Mouse (Mus musculus): ENCODE results near the gene Drc3.
"Not testable (repeated sequence)": the region's sequence is repeated elsewhere in the genome, so short reads cannot be mapped to it uniquely, and the experiment has no call there.

The Drc3 gene

DNA sequence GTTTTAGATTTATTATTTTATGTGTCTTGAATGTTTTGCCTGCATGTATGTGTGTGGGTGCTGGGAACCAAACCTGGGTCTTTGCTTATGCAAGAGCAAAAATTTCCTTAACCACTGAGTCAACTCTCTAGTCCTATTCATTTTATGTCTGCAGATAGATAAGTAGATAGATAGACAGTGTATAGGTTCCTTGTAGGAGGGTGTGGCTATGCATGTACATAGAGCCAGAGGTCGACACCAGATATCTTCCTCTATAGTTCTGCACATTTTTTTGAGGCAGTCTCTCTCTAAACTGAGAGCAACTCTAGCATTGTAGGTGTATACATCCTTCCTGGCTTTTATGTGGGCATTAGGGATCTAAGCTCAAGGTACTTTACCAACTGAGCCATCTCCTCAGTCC is 82.0 kb downstream of the Drc3 start:
- no peak for DNase-seq (ENCODE audit: low read depth, low spot score)
- Histone ChIP-seq H3K27me3 (ENCODE audit: control insufficient read depth, insufficient read depth, low read length, poor library complexity, severe bottlenecking) (no peaks in the 10 kb centered on the region), H3K36me3 (ENCODE audit: control insufficient read depth, insufficient read depth, low read length, poor library complexity, severe bottlenecking) (peaks cover 9% of the 10 kb centered on the region; the same call in 1 of the 2 replicates)

DNA sequence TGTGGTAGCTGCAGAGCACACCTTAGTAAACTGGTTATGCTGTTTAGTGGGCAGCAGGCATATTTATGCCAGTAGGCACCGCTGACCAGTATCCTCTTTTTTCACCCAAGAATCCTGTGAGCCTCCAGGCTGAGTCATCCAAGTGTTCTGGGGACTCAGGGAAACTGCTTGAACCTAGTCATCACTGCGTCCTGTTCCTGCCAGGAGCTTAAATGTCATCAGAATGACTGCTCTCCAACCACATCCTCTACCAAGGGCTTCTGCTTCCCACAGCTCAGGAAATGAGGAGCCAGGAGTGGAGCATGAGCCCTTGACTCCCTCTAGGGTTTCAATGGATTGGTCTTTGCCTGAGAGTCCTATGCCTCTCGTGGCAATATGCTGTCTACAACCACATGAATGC is 83.5 kb downstream of the Drc3 start:
- H3K27me3 ChIP-seq (ENCODE audit: control insufficient read depth, insufficient read depth, low read length, poor library complexity, severe bottlenecking): no peaks in the 10 kb centered on the region
- peaks cover 10% of the 10 kb centered on the region; the same call in 1 of the 2 replicates for H3K36me3 ChIP-seq (ENCODE audit: control insufficient read depth, insufficient read depth, low read length, poor library complexity, severe bottlenecking)
- no peak for DNase-seq (ENCODE audit: low read depth, low spot score)

- H3K36me3 ChIP-seq (ENCODE audit: control insufficient read depth, insufficient read depth, low read length, poor library complexity, severe bottlenecking); H3K27me3 ChIP-seq (ENCODE audit: control insufficient read depth, insufficient read depth, low read length, poor library complexity, severe bottlenecking); DNase-seq (ENCODE audit: low read depth, low spot score): not testable (repeated sequence)
Measured at GRCm38 (mm10) chr11:60439621-60440020, 86.5 kb downstream of the Drc3 start.

DNA sequence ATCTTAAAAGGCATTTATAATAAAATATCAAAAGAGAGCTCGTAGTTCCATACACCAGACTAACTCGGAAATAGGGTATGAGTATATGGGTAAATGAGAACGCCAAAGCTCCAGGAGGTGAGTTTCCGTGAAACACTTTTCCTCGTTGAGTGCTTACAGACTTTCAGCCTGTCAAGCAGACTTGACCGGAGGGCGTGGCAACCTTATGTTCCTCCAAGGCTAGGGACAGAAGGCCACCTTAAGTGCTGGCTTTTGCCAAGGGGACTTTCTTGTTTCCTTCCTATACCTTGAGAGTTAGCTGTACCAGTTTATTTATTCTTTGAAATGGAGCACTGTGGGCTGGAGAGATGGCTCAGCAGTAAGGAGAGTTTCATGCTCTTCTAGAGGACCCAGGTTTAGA is 87.0 kb downstream of the Drc3 start:
- DNase-seq (ENCODE audit: low read depth, low spot score): no peak
- Histone ChIP-seq H3K36me3 (ENCODE audit: control insufficient read depth, insufficient read depth, low read length, poor library complexity, severe bottlenecking) (peaks cover 9% of the 10 kb centered on the region; the same call in 1 of the 2 replicates), H3K27me3 (ENCODE audit: control insufficient read depth, insufficient read depth, low read length, poor library complexity, severe bottlenecking) (no peaks in the 10 kb centered on the region)

DNA sequence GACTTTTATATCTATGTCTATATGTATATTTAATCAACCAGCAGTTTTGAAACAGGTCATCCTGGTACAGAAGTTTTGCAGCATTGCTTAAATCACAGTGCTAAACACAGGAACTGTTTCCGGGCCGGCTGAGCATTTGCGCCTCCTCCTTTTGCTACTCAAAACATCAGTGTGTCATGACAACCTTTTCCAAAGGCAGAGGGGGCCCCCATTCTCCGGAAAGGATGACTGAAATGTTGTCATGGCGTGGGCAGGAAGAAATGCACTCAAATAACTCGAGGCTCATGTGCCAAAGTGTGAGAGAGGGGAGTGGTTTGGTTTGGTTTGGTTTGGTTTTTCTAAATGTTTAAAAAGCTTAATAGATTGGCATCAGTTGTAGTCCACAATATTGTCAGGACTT is 89.8 kb downstream of the Drc3 start:
- peaks cover 3% of the 10 kb centered on the region; the same call in 1 of the 2 replicates for H3K36me3 ChIP-seq (ENCODE audit: control insufficient read depth, insufficient read depth, low read length, poor library complexity, severe bottlenecking)
- H3K27me3 ChIP-seq (ENCODE audit: control insufficient read depth, insufficient read depth, low read length, poor library complexity, severe bottlenecking): no peaks in the 10 kb centered on the region
- no peak for DNase-seq (ENCODE audit: low read depth, low spot score)

All from splenic B cell, adult 2 months (primary cell).